Mouse (Mus musculus) heart, adult 2 months (tissue): ENCODE results near the gene Bst1.

Experiments used
- CTCF ChIP-seq: fragments of 200-600 bp; IDR thresholded peaks from 2 replicates; pipeline ENCODE4 v1.8.1; 2022; ENCODE audit warnings: antibody characterized with exemption, mild to moderate bottlenecking, moderate library complexity
- EP300 ChIP-seq: fragments of 200-500 bp; IDR thresholded peaks from 2 replicates; pipeline ENCODE4 v1.6.1; 2011; ENCODE audit warnings: low read depth, low read length, control low read depth; ENCODE audit not compliant: insufficient read depth

- TF ChIP-seq CTCF (no peak), EP300 (no peak)
Observed at GRCm38 (mm10) chr5:43776993-43777392, 41.7 kb upstream of the Bst1 start.
